Mouse (Mus musculus) spleen, adult 2 months (tissue): ENCODE data around the gene Adamts17.

Experiments used
- CTCF ChIP-seq: fragments of 200-500 bp; IDR thresholded peaks from 2 replicates; pipeline ENCODE4 v1.5.1; 2011; ENCODE audit warnings: mild to moderate bottlenecking, inconsistent platforms; ENCODE audit not compliant: insufficient read depth, insufficient read length, insufficient replicate concordance; ENCODE audit errors: extremely low read depth
- POLR2A ChIP-seq: fragments of 200-500 bp; IDR thresholded peaks from 2 replicates; pipeline ENCODE4 v1.6.1; 2011; ENCODE audit warnings: low read depth, low read length, inconsistent platforms

DNA sequence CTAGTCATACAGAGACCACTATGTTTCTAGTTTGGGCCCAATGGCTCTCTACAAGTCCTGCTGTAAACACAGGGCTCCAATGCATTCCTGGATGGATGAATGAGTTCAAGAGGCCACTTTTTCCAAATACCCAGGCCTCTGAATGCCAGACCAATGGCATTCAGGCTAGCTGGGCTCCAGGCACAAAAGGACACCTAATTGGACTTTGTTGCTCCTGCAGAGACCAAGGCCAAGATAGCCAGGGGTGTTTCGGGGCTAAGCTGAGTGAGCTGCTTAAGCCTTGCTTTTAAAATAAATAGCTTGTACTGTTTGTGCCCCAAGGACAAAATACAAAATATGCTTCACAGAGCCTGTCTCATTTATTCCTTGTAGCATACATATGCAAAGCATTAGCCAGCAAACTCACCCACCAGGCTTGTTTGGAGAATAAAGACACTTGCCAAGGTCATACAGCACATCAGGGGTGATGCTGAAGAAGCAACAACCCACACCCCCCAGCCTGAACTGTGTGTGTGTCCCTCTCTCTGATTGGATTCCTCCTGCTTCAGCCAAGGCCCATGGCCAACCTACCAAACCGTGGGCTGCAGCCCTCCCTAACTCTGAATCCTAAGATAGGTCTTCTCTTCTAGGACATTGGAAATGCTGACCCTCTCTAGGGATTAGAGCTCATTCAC, 334.1 kb downstream of the Adamts17 start:
- TF ChIP-seq CTCF (no peak), POLR2A (no peak)
